Mouse (Mus musculus): ENCODE data around the gene Ccl22.

Ccl22 gene

GRCm38 (mm10) chr8:94778895-94779533 lies 33.6 kb downstream of the Ccl22 start:
- in situ Hi-C loops (cut with MboI, MseI): no loop called here

DNA sequence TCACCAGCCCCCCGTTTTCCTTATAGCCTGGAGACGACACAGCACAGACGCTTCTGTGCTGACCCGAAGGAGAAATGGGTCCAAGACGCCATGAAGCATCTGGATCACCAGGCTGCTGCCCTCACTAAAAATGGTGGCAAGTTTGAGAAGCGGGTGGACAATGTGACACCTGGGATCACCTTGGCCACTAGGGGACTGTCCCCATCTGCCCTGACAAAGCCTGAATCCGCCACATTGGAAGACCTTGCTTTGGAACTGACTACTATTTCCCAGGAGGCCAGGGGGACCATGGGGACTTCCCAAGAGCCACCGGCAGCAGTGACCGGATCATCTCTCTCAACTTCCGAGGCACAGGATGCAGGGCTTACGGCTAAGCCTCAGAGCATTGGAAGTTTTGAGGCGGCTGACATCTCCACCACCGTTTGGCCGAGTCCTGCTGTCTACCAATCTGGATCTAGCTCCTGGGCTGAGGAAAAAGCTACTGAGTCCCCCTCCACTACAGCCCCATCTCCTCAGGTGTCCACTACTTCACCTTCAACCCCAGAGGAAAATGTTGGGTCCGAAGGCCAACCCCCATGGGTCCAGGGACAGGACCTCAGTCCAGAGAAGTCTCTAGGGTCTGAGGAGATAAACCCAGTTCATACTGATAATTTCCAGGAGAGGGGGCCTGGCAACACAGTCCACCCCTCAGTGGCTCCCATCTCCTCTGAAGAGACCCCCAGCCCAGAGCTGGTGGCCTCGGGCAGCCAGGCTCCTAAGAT lies 34.3 kb downstream of the Ccl22 start:
- in situ Hi-C loops (cut with MboI, MseI): no loop called here

DNA sequence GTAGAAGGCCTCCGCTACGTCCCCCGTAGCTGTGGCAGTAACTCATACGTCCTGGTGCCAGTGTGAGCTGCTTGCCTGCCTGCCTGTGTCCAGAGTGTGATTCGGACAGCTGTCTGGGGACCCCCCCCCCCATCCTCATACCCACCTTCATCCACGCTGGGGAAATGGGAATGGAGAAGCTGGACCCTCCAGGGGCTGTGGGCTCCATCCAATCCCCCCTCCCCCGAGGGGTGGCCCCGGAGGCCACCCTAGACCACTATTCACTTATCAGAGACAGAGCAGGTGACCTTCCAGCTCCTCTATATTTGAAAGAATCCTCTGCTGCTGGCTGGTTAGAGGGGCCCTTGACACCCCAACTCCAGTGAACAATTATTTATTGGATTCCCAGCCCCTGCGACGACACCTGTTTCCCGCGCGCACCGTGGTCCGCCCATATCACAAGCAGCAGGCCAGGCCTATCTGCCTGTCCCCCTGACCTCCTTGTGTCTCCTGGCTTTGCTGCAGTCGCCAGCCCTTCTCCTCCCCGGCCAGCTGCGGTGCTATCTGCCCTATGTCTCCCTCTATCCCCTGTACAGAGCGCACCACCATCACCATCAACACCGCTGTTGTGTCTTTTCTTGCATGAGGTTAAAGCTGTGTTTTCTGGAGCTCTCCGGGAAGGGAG lies 35.2 kb downstream of the Ccl22 start:
- in situ Hi-C loops (cut with MboI, MseI): no loop called here

DNA sequence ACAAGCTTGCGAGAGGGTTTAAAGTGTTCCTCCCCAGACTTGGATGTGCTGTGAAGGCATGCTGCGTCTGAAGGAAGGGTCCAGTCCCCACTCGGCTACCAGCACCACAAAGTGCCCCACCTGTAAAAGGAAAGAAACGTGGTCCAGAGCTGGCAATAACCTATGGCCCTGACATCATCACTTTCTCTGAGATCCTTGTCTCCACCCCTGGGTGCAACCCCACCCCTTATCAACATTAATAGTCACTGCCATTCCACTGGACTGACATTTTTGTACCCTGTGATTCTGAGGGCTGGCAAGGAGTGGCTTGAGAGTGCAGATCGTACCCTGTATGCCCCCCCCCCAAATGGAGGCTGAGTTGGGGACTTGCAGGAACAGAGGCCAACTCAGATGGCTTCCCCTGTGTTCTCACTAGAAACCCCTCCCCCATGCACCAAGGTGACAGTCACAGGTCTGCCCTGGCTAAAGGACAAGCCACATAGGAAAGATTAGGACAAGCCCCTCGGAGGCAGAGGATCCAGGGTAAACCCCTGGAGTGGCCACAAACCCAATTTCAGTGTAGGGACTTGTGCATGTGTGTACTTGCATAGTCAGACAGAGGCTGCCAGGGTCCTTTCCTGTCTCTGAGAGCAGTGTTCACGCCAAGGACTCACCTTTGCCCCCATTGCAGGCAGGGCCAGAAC lies 35.9 kb downstream of the Ccl22 start:
- in situ Hi-C loops (cut with MboI, MseI): no loop called here

DNA sequence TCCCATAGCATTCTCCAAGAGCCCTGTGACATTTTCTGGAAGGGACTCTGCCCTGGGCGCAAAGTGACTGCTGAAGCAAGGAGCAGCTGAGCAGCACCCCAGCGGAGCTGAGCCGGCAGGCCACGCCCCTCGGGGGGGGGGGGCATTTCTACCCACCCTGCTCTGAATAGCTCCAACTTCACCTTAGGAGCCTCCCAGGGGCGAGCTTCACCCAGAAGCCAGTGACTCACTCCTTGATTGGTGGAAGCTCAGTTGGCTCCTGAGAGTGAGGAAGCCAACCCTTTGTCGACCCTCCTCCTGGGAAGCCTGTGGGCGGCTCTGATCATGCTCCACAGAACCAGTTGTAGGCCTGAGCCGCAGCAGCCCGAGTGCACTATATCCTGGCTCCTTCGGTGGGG lies 36.4 kb downstream of the Ccl22 start:
- in situ Hi-C loops (cut with MboI, MseI): no loop called here

GRCm38 (mm10) chr8:94783890-94784289 lies 38.5 kb downstream of the Ccl22 start:
- in situ Hi-C loops (cut with MboI, MseI): no loop called here

- in situ Hi-C loops (cut with MboI, MseI): no loop called here
These were observed 40.0 kb downstream of the Ccl22 start for GRCm38 (mm10) chr8:94785247-94785985.

GRCm38 (mm10) chr8:94785995-94786595 lies 40.7 kb downstream of the Ccl22 start:
- in situ Hi-C loops (cut with MboI, MseI): no loop called here

- in situ Hi-C loops (cut with MboI, MseI): no loop called here
These were observed 42.4 kb downstream of the Ccl22 start for GRCm38 (mm10) chr8:94787524-94788501.

DNA sequence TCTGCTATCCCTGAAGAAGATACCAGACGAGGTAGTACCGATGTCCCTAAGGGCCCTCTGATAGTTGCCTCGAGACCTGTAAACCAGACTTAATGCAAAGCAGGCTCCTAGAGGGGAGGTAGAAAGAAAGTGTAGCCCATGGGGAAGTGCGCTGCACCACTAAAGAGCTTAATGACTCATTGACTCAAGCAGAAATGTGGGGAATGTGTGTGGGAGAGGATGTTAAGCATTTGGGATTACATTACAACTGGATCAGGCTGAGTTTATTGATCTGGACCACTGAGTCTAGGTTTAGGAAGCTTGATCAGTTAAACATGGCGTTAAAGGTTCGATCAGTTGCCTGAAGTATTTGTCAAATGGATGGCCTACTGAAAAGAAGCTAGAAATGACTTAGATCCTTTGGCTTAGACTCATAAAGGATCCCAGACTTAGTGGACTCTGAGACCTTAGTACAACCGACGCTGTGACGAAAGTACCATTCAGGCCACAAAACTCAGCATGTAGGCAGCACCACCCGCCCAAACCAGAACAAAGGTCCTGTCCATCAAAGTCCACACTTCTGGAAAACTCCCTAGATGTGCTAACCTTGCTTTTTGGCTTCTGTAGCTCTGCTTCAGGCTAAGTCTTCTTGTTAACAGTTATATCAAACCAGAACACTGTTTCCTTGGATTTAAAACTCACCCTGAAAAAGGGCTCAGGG lies 44.0 kb downstream of the Ccl22 start:
- in situ Hi-C loops (cut with MboI, MseI): no loop called here

GRCm38 (mm10) chr8:94794368-94794767 lies 49.0 kb downstream of the Ccl22 start:
- in situ Hi-C loops (cut with MboI, MseI): no loop called here

DNA sequence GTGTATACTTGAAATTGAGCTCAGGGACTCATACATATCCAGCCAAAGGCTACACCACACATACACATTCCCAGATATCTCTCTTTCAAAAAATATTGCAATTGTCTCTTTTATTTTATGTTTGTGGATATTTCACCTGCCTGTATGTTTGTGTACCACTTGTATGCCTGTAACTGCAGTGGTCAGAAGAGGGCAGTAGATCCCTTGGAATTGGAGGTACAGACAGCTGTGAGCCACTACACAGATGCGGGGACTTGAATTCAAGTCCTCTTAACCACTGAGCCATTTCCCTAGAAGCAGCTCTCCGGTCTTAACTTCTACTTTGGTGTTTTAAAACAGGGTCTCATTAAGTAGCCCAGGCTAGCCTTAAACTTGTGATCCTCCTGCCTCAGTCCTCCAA lies 49.4 kb downstream of the Ccl22 start:
- in situ Hi-C loops (cut with MboI, MseI): no loop called here

DNA sequence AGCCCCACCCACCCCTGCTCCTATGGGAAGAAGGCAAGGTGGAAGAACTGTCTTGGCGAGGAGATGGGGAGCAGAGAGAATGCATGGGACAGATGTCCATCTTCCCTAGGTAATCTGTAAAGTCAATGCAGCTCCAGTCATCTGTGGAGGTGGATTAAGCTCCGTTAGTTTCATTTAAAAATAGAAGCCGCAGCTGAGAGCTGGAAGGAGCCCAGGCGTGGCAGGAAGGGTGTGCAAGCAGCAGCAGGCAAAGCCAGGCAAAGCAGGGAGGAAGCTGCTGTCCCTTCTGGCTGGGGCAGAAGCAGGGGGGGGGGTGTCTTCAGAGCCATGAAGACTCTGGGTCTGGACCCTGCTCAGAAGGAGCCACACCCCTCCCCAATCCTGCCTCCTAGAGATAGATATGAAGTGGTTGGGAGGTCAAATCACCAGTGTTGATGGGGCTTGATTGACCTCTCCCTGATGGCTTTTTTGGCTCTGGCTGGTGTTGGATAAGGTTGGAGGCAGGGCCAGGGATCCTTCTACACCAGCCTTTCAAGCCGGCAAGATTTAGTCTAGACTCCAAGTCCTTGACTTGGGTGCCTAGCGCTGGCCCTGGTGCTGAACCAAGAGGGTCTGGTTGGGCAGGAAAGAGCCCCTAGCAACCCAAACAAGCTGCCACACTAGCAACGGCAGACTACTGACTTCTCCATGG lies 55.0 kb downstream of the Ccl22 start:
- in situ Hi-C loops (cut with MboI, MseI): no loop called here
